Mouse (Mus musculus) forebrain, embryonic 12.5 days (tissue): ENCODE data around the gene Gm45062. TPM values are rescaled to one million over a fixed set of nuclear protein-coding genes. Genes with fewer than 3 reads are reported as not detected.

ENCODE experiments used
- ATAC-seq: fragments of 200-750 bp; cut with Nextera tagmentation; 2 replicates; pipeline ENCODE4 v1.8.0; 2017; ENCODE audit warnings: moderate TSS enrichment; ENCODE audit not compliant: low FRiP score
- H3K27ac ChIP-seq: fragments of 300-500 bp; sonication (generic); 2 replicates; pipeline ENCODE4 v1.5.1; 2016; ENCODE audit warnings: mild to moderate bottlenecking
- H3K27me3 ChIP-seq: fragments of 300-500 bp; sonication (generic); 2 replicates; pipeline ENCODE4 v1.6.1; 2016; ENCODE audit warnings: mild to moderate bottlenecking
- H3K36me3 ChIP-seq: fragments of 300-500 bp; sonication (generic); replicated peaks from 2 replicates; pipeline ENCODE4 v1.6.1; 2016; ENCODE audit warnings: mild to moderate bottlenecking
- H3K4me1 ChIP-seq: fragments of 300-500 bp; sonication (generic); 2 replicates; pipeline ENCODE4 v1.6.1; 2016
- H3K4me2 ChIP-seq: fragments of 300-500 bp; sonication (generic); 2 replicates; pipeline ENCODE4 v1.6.1; 2016; ENCODE audit warnings: mild to moderate bottlenecking, moderate library complexity
- H3K4me3 ChIP-seq: fragments of 300-500 bp; sonication (generic); replicated peaks from 2 replicates; pipeline ENCODE4 v1.5.1; 2016; ENCODE audit warnings: mild to moderate bottlenecking
- H3K9ac ChIP-seq: fragments of 300-500 bp; sonication (generic); 2 replicates; pipeline ENCODE4 v1.6.1; 2016; ENCODE audit warnings: mild to moderate bottlenecking
- H3K9me3 ChIP-seq: fragments of 300-500 bp; sonication (generic); 2 replicates; pipeline ENCODE4 v1.6.1; 2016
- WGBS: fragments of 180-500 bp; shearing (Covaris S2); methylation state at CpG from one replicate; pipeline ENCODE4 v1.1.7; 2016; 5-methylcytosine and 5-hydroxymethylcytosine counted together
- polyA plus RNA-seq: library from polyadenylated mRNA; unstranded; fragments of >200 nt; fragmentation: Nextera tagmentation; extraction: Ambion mirVana; gene quantifications from 2 replicates; pipeline ENCODE4 v1.2.1, GENCODE M21; 2016

The Gm45062 gene
- polyA plus RNA-seq, 1 experiment from 2014 or later = 18.3 TPM

DNA sequence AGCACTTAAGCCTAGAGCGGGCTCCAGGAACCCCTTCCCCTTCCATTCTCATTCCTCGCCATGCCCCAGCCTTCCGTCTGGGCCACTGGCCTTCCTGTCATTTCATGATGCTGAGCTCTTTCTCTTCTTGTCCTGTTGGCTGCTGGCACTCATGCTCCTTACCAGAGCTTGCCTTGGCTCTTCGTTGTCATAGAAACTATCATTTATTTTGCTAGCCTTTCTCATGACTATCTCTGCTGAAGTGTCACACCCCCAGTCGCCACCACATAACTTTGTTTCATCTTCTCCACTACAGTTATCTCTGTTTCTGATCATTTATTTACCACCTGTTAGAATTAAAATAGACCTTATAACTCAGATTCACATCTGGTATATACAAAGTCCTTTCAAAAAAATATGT is 117.1 kb downstream of the Gm45062 start:
- H3K4me3 ChIP-seq = no peak overlapping the region
- H3K4me1 ChIP-seq = peaks cover 6% of the 10 kb centered on the region
- no peak overlapping the region for H3K4me2 ChIP-seq
- no peak overlapping the region for H3K9ac ChIP-seq
- 94% methylated on average over 5 of the region's 5 CpGs for WGBS
- H3K27me3 ChIP-seq = no peaks in the 10 kb centered on the region
- H3K9me3 ChIP-seq = no peaks in the 10 kb centered on the region
- H3K36me3 ChIP-seq = peaks cover 7% of the 10 kb centered on the region; the same call in 1 of the 2 replicates
- ATAC-seq = no peak
- no peak overlapping the region for H3K27ac ChIP-seq

DNA sequence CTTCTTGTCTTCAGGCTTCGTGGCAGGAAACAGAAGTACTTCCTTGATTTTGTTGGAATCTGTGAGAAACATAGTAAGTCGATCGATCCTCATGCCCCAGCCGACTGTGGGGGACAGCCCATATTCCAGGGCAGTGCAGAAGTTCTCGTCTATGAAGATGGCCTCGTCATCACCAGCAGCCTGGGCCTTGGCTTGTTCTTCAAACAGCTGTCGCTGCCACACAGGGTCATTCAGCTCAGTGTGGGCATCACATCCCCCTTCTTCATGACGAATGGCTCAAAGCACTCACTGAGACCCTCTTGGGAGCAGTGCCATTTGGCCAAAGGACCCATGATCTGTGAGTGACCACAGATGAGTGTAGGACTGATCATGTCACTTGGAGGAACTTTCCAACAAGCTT is 118.4 kb downstream of the Gm45062 start:
- no peaks in the 10 kb centered on the region for H3K9me3 ChIP-seq
- H3K9ac ChIP-seq = no peak overlapping the region
- H3K36me3 ChIP-seq = peaks cover 7% of the 10 kb centered on the region; the same call in 1 of the 2 replicates
- no peak overlapping the region for H3K27ac ChIP-seq
- peaks cover 6% of the 10 kb centered on the region for H3K4me1 ChIP-seq
- ATAC-seq = no peak
- 92% methylated on average over 8 of the region's 8 CpGs for WGBS
- H3K4me2 ChIP-seq = no peak overlapping the region
- H3K27me3 ChIP-seq = no peaks in the 10 kb centered on the region
- no peak overlapping the region for H3K4me3 ChIP-seq

- H3K27me3 ChIP-seq = no peaks in the 10 kb centered on the region
- H3K4me2 ChIP-seq = no peak overlapping the region
- no peak for ATAC-seq
- no peak overlapping the region for H3K9ac ChIP-seq
- no peak overlapping the region for H3K4me3 ChIP-seq
- no peaks in the 10 kb centered on the region for H3K4me1 ChIP-seq
- WGBS = 95% methylated on average over 2 of the region's 2 CpGs
- no peaks in the 10 kb centered on the region for H3K36me3 ChIP-seq
- no peaks in the 10 kb centered on the region for H3K9me3 ChIP-seq
- H3K27ac ChIP-seq = no peak overlapping the region
Measured at GRCm38 (mm10) chr6:8389307-8389706, 130.1 kb downstream of the Gm45062 start.

GRCm38 (mm10) chr6:8390296-8390695 is 131.0 kb downstream of the Gm45062 start:
- no peak overlapping the region for H3K4me3 ChIP-seq
- H3K36me3 ChIP-seq = no peaks in the 10 kb centered on the region
- no peak overlapping the region for H3K27ac ChIP-seq
- H3K4me2 ChIP-seq = no peak overlapping the region
- no peaks in the 10 kb centered on the region for H3K9me3 ChIP-seq
- peaks cover 7% of the 10 kb centered on the region; the same call in 1 of the 2 replicates for H3K4me1 ChIP-seq
- WGBS = 95% methylated on average over 6 of the region's 6 CpGs
- no peak for ATAC-seq
- no peak overlapping the region for H3K9ac ChIP-seq
- H3K27me3 ChIP-seq = no peaks in the 10 kb centered on the region

GRCm38 (mm10) chr6:8390935-8391334 is 131.7 kb downstream of the Gm45062 start:
- no peak for ATAC-seq
- no peak overlapping the region for H3K4me3 ChIP-seq
- no peaks in the 10 kb centered on the region for H3K36me3 ChIP-seq
- H3K9ac ChIP-seq = no peak overlapping the region
- H3K4me2 ChIP-seq = no peak overlapping the region
- 77% methylated on average over 2 of the region's 2 CpGs for WGBS
- peaks cover 7% of the 10 kb centered on the region; the same call in 1 of the 2 replicates for H3K4me1 ChIP-seq
- H3K9me3 ChIP-seq = no peaks in the 10 kb centered on the region
- no peak overlapping the region for H3K27ac ChIP-seq
- no peaks in the 10 kb centered on the region for H3K27me3 ChIP-seq

DNA sequence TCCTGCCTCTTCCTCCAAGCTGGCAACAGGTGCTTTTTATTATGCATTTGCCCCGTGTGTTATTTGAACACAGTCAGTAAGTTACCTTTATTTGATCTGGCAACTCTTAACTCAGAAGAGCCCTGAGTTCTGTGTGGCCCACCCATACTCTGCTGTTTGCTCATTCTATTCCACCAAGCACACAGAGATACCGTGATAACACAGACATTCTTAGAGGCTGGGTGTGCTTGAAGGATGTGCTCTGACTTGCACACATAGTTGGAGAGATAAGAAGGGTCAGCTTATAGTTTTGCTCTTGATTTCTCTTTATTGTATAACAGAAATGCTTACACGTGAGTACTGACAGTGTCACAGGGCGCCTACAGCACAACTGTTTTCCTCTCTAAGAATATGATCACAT is 133.8 kb downstream of the Gm45062 start:
- Histone ChIP-seq H3K4me2 (no peak overlapping the region), H3K9ac (no peak overlapping the region), H3K4me3 (no peak overlapping the region), H3K36me3 (no peaks in the 10 kb centered on the region), H3K4me1 (peaks cover 10% of the 10 kb centered on the region; the same call in 1 of the 2 replicates), H3K9me3 (no peaks in the 10 kb centered on the region), H3K27me3 (no peaks in the 10 kb centered on the region), H3K27ac (no peak overlapping the region)
- ATAC-seq = no peak
- WGBS = 84% methylated on average over 4 of the region's 4 CpGs

- H3K27ac ChIP-seq = no peak overlapping the region
- no peaks in the 10 kb centered on the region for H3K9me3 ChIP-seq
- H3K4me2 ChIP-seq = no peak overlapping the region
- no peak overlapping the region for H3K4me3 ChIP-seq
- H3K27me3 ChIP-seq = no peaks in the 10 kb centered on the region
- no peak for ATAC-seq
- H3K4me1 ChIP-seq = peaks cover 10% of the 10 kb centered on the region; the same call in 1 of the 2 replicates
- no peak overlapping the region for H3K9ac ChIP-seq
- H3K36me3 ChIP-seq = no peaks in the 10 kb centered on the region
Measured at GRCm38 (mm10) chr6:8394044-8394443, 134.8 kb downstream of the Gm45062 start.

GRCm38 (mm10) chr6:8395061-8395460 is 135.8 kb downstream of the Gm45062 start:
- Histone ChIP-seq H3K27ac (no peak overlapping the region), H3K9ac (no peak overlapping the region), H3K4me3 (no peak overlapping the region), H3K36me3 (no peaks in the 10 kb centered on the region), H3K27me3 (no peaks in the 10 kb centered on the region), H3K4me2 (no peak overlapping the region), H3K9me3 (no peaks in the 10 kb centered on the region), H3K4me1 (peaks cover 15% of the 10 kb centered on the region)
- ATAC-seq = no peak
- 31% methylated on average over 4 of the region's 4 CpGs for WGBS

DNA sequence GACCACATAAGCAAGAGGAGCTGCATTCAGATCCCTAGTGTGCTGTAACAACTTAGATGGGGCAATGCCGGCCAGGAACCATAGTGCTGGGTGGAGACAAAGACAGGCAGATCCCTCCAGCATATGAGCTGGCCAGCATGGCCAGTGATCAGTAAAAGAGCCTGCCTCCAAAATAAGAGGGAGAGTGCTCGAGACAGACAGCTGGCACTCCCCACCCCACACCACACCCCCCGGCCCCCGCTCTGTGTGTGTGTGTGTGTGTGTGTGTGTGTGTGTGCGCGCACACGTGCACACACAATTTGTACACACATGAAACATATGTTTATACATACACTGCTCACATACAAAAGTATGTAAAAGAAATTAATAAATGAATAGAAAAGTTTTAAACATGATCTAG is 138.0 kb downstream of the Gm45062 start:
- Histone ChIP-seq H3K36me3 (no peaks in the 10 kb centered on the region), H3K27me3 (no peaks in the 10 kb centered on the region), H3K9me3 (no peaks in the 10 kb centered on the region), H3K4me2 (no peak overlapping the region), H3K4me1 (peaks cover 21% of the 10 kb centered on the region), H3K4me3 (no peak overlapping the region), H3K27ac (no peak overlapping the region), H3K9ac (no peak overlapping the region)
- ATAC-seq = no peak
- 81% methylated on average over 7 of the region's 7 CpGs for WGBS

DNA sequence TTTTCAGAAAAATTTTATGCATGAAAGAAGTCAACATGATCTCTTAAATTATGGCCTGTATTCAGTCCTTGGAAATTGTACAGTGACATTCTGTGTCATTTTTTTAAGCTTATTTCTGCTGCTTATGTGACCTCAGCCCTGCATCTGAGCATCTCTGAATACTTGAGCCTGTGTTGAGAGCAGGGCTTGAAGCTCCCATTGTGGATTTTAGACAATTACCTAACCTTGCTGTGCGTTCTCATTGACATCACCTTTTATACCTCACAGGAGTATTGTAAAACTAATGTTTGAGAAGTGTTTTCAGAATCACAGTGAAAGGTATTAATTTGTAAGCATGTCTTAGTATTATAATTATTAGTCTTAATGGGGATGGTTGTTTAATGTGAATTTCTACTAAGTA is 140.5 kb downstream of the Gm45062 start:
- H3K9ac ChIP-seq = no peak overlapping the region
- H3K27ac ChIP-seq = no peak overlapping the region
- ATAC-seq = peak; percentile 42; the same call in 1 of the 2 replicates
- no peaks in the 10 kb centered on the region for H3K27me3 ChIP-seq
- no peaks in the 10 kb centered on the region for H3K9me3 ChIP-seq
- peaks cover 18% of the 10 kb centered on the region for H3K4me1 ChIP-seq
- H3K4me3 ChIP-seq = no peak overlapping the region
- H3K36me3 ChIP-seq = 0 out of 2 replicates have a peak, but pooled peaks cover 7% of the 10 kb centered on the region
- no peak overlapping the region for H3K4me2 ChIP-seq
- WGBS = 38% methylated on average over 1 of the region's 1 CpGs

DNA sequence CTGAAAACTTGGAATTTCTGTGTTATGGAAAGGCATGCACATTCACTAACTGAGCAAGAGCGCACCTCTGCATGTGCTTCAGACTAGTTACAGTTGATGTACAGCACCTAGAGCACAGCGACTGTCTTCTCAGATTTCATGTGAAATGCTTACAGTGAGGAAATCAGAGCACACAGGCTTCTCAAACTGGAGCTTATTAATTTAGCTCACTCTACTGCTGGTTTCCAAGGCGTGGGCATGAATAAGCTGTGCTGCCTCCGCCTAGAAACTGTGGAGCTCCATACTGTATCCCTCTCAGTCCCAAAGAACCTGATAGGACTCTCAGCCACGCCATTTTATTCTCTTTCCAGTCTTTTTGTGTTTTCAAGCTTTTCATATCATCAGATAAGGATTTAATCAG is 143.9 kb downstream of the Gm45062 start:
- H3K9ac ChIP-seq = no peak overlapping the region
- H3K27me3 ChIP-seq = no peaks in the 10 kb centered on the region
- H3K36me3 ChIP-seq = 0 out of 2 replicates have a peak, but pooled peaks cover 7% of the 10 kb centered on the region
- H3K9me3 ChIP-seq = no peaks in the 10 kb centered on the region
- 91% methylated on average over 5 of the region's 5 CpGs for whole genome bisulfite sequencing
- H3K27ac ChIP-seq = no peak overlapping the region
- H3K4me2 ChIP-seq = no peak overlapping the region
- no peak overlapping the region for H3K4me3 ChIP-seq
- peaks cover 11% of the 10 kb centered on the region for H3K4me1 ChIP-seq
- no peak for ATAC-seq

DNA sequence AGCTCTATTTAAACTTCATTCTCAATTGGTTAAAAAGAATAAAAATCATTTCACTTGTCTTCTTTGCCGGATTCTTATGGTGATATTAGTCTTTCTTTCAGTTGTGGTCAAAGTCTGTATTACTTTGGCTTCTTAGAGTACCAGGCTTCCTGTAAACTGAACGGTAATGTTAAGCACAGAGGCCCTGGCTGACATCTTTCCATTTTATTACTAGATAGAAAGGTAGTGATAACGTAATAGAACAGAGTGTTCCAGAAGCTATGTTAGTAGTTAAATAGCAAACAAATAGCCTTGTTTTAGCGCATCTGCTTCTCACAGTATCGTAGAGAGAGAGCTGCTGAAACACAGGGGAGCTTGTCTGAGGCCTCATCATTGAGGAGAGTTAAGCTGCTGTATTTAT is 146.6 kb downstream of the Gm45062 start:
- WGBS = 90% methylated on average over 5 of the region's 5 CpGs
- Histone ChIP-seq H3K4me1 (no peaks in the 10 kb centered on the region), H3K4me3 (no peak overlapping the region), H3K27ac (no peak overlapping the region), H3K9me3 (no peaks in the 10 kb centered on the region), H3K9ac (no peak overlapping the region), H3K27me3 (no peaks in the 10 kb centered on the region), H3K4me2 (no peak overlapping the region), H3K36me3 (0 out of 2 replicates have a peak, but pooled peaks cover 7% of the 10 kb centered on the region)
- no peak for ATAC-seq

- Histone ChIP-seq H3K4me2 (no peak overlapping the region), H3K9ac (no peak overlapping the region), H3K36me3 (no peaks in the 10 kb centered on the region), H3K27me3 (no peaks in the 10 kb centered on the region), H3K9me3 (no peaks in the 10 kb centered on the region), H3K4me1 (peaks cover 6% of the 10 kb centered on the region; the same call in 1 of the 2 replicates), H3K4me3 (no peak overlapping the region), H3K27ac (no peak overlapping the region)
- WGBS = 91% methylated on average over 2 of the region's 2 CpGs
- ATAC-seq = no peak
Measured at GRCm38 (mm10) chr6:8408332-8408731, 149.1 kb downstream of the Gm45062 start.
